Mouse (Mus musculus): ENCODE results near the gene Chn2.

DNA sequence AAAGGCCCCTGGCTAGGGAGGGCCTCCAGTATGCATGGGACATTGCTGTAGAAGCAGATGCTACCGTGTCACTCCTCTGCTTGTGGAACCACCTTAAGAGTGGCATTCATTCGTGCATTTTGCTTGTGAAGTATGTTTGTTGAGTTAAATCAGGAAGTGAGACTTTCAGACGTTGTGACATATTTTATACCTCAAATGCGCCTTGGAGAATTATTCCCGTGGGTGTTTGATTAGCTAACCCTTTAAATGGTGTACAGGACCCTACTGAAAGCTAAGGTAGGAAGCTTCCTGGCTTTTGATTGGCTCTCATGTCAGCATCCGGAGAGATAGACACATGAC, 140.5 kb downstream of the Chn2 start:
- TF ChIP-seq CTCF (conservative IDR thresholded peaks at IDR 0.05; ENCODE audit: low read length) = no peak
- no peak for TF ChIP-seq POU5F1 (IDR thresholded peaks at IDR 0.05; ENCODE audit: borderline replicate concordance, low read length)
- no peak for TF ChIP-seq NANOG (IDR thresholded peaks at IDR 0.05; ENCODE audit: borderline replicate concordance, low read length)

Measured in E14TG2a.4 (cell line).